Mouse (Mus musculus) lung, adult 2 months (tissue): ENCODE results near the gene Gm6588.

Source experiments
- CTCF ChIP-seq: fragments of 200-500 bp; IDR thresholded peaks from 2 replicates; pipeline ENCODE4 v1.5.1; 2011; ENCODE audit warnings: mild to moderate bottlenecking, low read length, control low read depth; ENCODE audit not compliant: insufficient read depth
- POLR2A ChIP-seq: fragments of 200-500 bp; IDR thresholded peaks from 2 replicates; pipeline ENCODE4 v1.6.1; 2011; ENCODE audit warnings: low read depth, mild to moderate bottlenecking, control low read depth, low read length, borderline replicate concordance; ENCODE audit errors: extremely low read depth

GRCm38 (mm10) chr5:112459903-112460302 lies 10.7 kb downstream of the Gm6588 start:
- TF ChIP-seq CTCF = no peak
- no peak for TF ChIP-seq POLR2A
